Mouse (Mus musculus): ENCODE measurements around the gene Iqgap1.

Iqgap1 gene

GRCm38 (mm10) chr7:80825843-80826403 lies at the start of gene Iqgap1:
Gene Iqgap1, minus strand, starts transcription at chr7:80825974.
- DNase-seq (ENCODE audit: low read depth, low spot score): no peak

DNA sequence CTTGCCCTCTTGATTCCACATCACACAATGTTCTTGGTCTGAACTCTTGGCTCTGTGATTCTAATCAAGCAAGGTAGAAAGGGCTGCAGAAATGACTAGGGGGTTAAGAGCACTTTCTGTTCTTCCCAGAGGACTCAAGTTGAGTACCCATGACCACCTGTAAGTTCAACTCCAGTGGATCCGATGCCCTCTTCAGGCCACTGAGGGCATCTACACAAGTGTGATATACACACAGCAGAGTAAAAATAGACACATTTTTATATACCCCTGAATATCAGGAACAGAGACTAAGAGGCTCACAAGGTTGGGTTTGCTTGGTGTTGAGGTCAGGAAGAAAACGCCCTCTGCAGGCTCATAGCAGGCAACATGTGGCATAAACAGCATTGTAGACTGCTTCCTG lies 47.9 kb upstream of the Iqgap1 start:
- no peak for DNase-seq (ENCODE audit: low read depth, low spot score)

- no peak for DNase-seq (ENCODE audit: low read depth, low spot score)
Measured at GRCm38 (mm10) chr7:80873038-80873437, 47.3 kb upstream of the Iqgap1 start.

GRCm38 (mm10) chr7:80868686-80869085 lies 42.9 kb upstream of the Iqgap1 start:
- no peak for DNase-seq (ENCODE audit: low read depth, low spot score)

DNA sequence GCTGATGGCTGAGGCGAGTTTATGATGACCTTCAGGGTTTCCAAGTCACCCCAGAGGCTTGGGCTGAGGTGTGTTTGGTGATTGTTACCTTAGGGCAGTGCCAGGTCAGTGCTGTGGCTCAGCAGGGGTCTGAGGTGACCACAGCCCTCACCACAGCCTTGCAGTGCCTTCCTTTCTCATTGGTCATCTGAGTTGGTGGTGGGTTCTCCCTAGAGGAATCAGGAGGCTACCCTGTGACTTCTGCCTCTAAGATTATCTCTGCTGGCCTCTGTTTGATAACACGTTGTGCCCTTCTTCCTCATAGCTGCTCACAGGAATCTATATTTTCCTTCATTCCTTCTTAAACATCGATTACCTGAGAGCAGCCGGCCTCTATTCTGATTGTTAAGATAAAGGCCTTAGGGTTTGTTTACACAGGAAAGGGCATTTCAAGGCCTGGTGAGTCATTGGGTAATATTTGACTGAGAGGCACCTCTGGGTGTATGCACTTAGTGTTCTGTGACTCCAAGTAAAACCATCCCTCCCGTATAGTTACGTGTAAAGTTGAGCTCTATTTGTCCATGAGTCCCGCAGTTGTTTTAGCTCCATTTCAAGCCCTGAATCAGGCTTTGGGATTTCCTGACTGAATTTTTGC lies 40.9 kb upstream of the Iqgap1 start:
- DNase-seq (ENCODE audit: low read depth, low spot score): no peak

- DNase-seq (ENCODE audit: low read depth, low spot score): no peak
Measured at GRCm38 (mm10) chr7:80865521-80865920, 39.7 kb upstream of the Iqgap1 start.

DNA sequence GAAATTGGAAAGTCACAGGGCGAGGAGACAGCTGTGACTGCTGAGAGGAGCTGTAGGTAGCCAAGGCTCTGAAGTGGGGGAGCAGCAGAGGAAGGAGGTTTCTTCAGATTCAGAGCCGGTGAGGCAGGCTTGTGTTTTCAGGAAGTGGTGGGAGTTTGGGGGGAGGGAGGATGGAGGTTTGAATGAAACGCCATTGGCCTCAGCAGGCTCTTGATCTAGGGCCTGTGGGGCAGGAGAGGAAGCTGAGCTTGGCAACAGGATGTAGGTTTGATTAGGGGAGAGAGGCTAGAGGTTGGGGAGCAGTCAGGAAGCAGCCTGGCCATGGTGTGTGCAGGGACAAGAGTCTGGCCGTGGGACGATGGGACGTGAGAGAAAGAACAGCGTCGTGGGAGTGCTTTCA lies 39.1 kb upstream of the Iqgap1 start:
- DNase-seq (ENCODE audit: low read depth, low spot score): no peak

DNA sequence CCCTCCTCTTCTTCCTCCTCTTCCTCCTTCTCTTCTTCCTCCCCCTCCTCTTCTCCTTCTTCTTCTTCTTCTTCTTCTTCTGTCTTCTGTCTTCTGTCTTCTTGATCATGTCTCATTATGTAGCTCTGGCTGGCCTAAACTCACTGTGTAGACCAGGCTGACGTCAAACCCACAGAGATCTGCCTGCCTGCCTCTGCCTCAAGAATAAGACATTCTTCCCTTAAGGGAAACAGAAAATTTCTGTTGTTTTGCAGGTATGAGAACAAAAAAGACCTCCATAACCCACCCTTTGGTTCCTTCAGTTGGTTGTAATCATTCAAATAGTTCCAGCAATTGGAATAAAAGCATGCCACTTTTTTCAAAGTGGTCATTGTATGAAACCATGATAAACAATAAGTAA lies 38.4 kb upstream of the Iqgap1 start:
- DNase-seq (ENCODE audit: low read depth, low spot score): no peak

DNA sequence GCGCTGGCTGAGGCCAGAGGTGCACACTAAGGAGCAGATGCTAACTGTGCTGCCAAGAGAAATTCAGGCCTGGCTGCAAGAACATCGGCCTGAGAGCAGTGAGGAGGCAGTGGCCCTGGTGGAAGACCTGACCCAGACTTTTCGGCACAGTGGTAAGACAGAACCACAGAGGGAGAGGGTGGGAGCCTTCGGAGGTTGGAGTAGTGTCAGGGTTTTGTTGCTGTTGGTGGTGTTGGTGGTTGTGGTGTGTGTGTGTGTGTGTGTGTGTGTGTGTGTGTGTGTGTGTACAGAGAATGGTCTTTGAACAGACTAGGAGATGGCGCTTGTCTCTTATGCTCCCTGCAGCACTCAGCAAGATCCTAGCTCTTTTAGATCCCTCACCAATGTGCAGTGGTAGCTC lies 37.7 kb upstream of the Iqgap1 start:
- no peak for DNase-seq (ENCODE audit: low read depth, low spot score)

- no peak for DNase-seq (ENCODE audit: low read depth, low spot score)
Measured at GRCm38 (mm10) chr7:80862475-80862874, 36.7 kb upstream of the Iqgap1 start.

- peak; percentile 97 for DNase-seq (ENCODE audit: low read depth, low spot score)
Measured at GRCm38 (mm10) chr7:80860729-80861274, 35.0 kb upstream of the Iqgap1 start, which contains the start of gene Zscan2. Gene Zscan2, plus strand, starts transcription at chr7:80860920.

DNA sequence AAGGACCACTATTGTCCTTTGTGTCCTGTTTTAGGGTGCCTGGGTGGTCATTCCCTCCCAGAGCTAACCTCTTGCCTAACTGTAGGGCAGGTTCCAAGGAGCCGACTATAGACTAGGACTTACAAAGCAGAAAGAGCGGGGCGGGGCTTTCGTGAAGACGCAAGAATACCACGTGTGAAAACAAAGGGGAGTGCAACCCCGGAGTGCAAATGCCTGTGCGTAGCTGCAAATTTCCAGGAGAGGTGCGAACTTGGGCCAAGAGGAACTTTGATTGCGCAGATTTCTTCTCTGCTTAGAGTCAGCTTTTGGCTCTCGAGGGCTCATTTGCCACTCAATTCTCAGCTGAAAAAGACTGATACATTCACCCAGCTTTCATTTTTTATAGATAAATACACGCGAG lies 34.5 kb upstream of the Iqgap1 start:
- peak; percentile 76 for DNase-seq (ENCODE audit: low read depth, low spot score)

GRCm38 (mm10) chr7:80857181-80857580 lies 31.4 kb upstream of the Iqgap1 start:
- DNase-seq (ENCODE audit: low read depth, low spot score): peak; percentile 71

DNA sequence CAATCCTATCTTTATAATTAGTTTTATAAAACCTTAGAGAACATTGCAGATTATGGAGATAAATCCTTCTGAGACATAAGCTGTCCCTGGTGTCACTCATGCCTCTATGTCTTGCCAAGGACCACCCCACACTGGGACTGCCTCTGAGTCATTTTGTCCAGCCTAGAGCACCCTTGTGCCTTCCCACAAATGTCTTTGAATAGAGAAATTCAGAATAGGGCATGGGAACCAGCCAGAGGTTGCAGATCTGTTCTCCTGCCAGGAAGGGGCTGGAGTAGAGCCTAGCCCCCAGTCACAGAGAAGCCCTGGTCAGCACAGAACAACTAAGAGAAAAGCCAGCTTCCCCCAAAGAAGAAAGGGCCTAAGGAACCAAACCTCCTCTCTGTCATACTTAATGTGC lies 29.5 kb upstream of the Iqgap1 start:
- DNase-seq (ENCODE audit: low read depth, low spot score): no peak

- DNase-seq (ENCODE audit: low read depth, low spot score): no peak
Measured at GRCm38 (mm10) chr7:80853218-80853617, 27.4 kb upstream of the Iqgap1 start.

DNA sequence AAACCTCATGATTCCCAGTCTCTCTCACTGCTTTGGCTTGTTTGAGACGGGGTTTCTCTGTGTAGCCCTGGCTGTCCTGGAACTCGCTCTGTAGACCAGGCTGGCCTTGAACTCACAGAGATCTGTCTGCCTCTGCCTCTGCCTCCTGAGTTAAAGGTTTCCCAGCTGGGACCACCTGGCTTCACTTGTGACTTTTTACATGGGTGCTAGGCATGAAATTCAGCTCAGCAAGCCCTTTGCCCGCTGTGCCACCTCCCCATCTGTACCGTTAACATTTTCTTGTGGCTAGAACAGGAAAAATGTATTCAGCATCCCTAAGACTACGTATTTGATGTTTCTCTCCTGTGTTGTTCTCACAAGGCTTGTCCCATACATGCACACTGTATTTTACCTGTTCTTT lies 24.7 kb upstream of the Iqgap1 start:
- DNase-seq (ENCODE audit: low read depth, low spot score): no peak

GRCm38 (mm10) chr7:80849710-80850109 lies 23.9 kb upstream of the Iqgap1 start:
- peak; percentile 70 for DNase-seq (ENCODE audit: low read depth, low spot score)

DNA sequence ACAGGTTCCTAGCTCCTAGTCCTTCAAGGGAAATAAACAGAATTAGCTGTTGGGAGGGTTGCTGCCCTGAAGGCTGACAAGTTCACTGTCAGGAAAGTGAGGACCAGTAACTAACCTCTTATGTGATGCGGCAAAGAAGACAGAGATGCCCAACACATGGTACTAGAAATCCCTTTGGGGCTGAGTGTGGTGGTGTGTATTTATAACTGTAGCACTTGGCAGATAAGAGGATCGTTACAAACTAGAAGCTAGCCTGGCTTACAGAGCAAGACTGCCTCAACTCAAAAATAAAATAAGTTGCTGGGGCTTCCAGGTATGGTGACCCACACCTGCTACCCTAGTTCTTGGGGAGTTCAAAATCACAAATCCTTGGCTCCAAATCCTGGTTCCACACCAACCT lies 23.5 kb upstream of the Iqgap1 start:
- DNase-seq (ENCODE audit: low read depth, low spot score): no peak

- DNase-seq (ENCODE audit: low read depth, low spot score): no peak
Measured at GRCm38 (mm10) chr7:80846709-80847108, 20.9 kb upstream of the Iqgap1 start.

- DNase-seq (ENCODE audit: low read depth, low spot score): no peak
Measured at GRCm38 (mm10) chr7:80846280-80846678, 20.5 kb upstream of the Iqgap1 start.

DNA sequence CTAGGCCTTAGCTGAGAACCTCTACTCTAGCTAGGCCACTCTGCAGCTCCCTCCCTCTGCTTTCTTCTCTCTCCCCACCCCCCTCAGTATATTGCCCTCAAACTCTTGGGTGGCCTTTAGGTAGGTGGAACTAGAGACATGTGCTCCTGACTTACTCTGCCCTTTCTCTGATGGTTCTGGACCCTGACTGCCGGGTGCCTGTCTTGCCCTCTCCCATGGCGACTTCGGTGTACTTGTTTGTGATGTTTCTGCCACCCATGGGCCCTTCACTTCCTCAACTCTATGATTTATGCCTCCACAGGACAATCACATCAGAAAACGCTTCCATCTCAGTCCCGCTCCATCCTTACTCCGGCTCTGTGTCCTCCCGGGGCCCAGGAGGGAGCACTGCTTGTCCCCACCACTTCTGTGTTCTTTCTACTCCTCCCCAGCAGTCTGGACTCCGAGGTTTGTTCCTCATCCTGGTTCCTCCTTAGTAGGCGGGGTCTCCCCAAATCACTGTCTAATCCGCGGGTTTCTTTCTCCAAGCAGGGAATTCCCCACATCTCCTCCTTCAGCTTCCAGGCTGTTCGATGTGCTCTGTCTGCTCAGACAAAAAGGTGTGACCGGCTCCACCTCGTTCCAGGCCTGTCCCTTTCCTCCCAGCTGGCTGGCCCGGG lies 20.0 kb upstream of the Iqgap1 start:
- DNase-seq (ENCODE audit: low read depth, low spot score): no peak

GRCm38 (mm10) chr7:80844691-80845090 lies 18.9 kb upstream of the Iqgap1 start:
- DNase-seq (ENCODE audit: low read depth, low spot score): no peak
